Mouse (Mus musculus): Measurements from ENCODE around the gene Klk1b3. TPM values are rescaled to one million over a fixed set of nuclear protein-coding genes. Genes with fewer than 3 reads are reported as not detected.
"Not testable (repeated sequence)": the region's sequence is repeated elsewhere in the genome, so short reads cannot be mapped to it uniquely, and the experiment has no call there.

The Klk1b3 gene
- polyA plus RNA-seq, 1 experiment, result not detected

- H3K36me3 ChIP-seq (ENCODE audit: control insufficient read depth, insufficient read depth), result no peaks in the 10 kb centered on the region
- H3K79me2 ChIP-seq (ENCODE audit: control insufficient read depth, insufficient read depth), result no peaks in the 10 kb centered on the region
- TF ChIP-seq MYOD1 (IDR thresholded peaks at IDR 0.05; ENCODE audit: control insufficient read depth, insufficient read length, low read depth) (no peak), CEBPB (IDR thresholded peaks at IDR 0.05; ENCODE audit: low read depth) (no peak), CTCF (IDR thresholded peaks at IDR 0.05; ENCODE audit: control insufficient read depth, insufficient read depth, insufficient read length) (no peak), MYOG (IDR thresholded peaks at IDR 0.05; ENCODE audit: control insufficient read depth, extremely low read depth, insufficient read length) (no peak), FOSL1 (IDR thresholded peaks at IDR 0.05; ENCODE audit: insufficient read depth, low read length, poor library complexity, severe bottlenecking) (no peak), MAX (IDR thresholded peaks at IDR 0.05) (no peak), USF1 (IDR thresholded peaks at IDR 0.05; ENCODE audit: low read depth) (no peak)
- H3K4me3 ChIP-seq (ENCODE audit: insufficient read depth, poor library complexity, severe bottlenecking), result no peak within 1 kb of the TSS
- H3K79me3 ChIP-seq (ENCODE audit: low read depth), result no peaks in the 10 kb centered on the region
- no peak within 1 kb of the TSS for H3ac ChIP-seq (ENCODE audit: control insufficient read depth, insufficient read length, low read depth)
- no peaks in the 10 kb centered on the region for H3K27me3 ChIP-seq (ENCODE audit: control insufficient read depth, insufficient read depth, insufficient read length)
Measured at GRCm38 (mm10) chr7:44215645-44216044, 17.7 kb downstream of the Klk1b3 start, which contains the start of gene Klk1b5. TSS of gene Klk1b5 (plus strand) at chr7:44215945.

GRCm38 (mm10) chr7:44221601-44222000, 23.6 kb downstream of the Klk1b3 start:
- not testable (repeated sequence) for H3K79me3 ChIP-seq (ENCODE audit: low read depth); H3K36me3 ChIP-seq (ENCODE audit: control insufficient read depth, insufficient read depth); H3K27me3 ChIP-seq (ENCODE audit: control insufficient read depth, insufficient read depth, insufficient read length); H3ac ChIP-seq (ENCODE audit: control insufficient read depth, insufficient read length, low read depth); H3K79me2 ChIP-seq (ENCODE audit: control insufficient read depth, insufficient read depth); H3K4me3 ChIP-seq (ENCODE audit: insufficient read depth, poor library complexity, severe bottlenecking)

- H3K4me3 ChIP-seq (ENCODE audit: insufficient read depth, poor library complexity, severe bottlenecking); H3K79me3 ChIP-seq (ENCODE audit: low read depth); H3K27me3 ChIP-seq (ENCODE audit: control insufficient read depth, insufficient read depth, insufficient read length); H3K79me2 ChIP-seq (ENCODE audit: control insufficient read depth, insufficient read depth); H3ac ChIP-seq (ENCODE audit: control insufficient read depth, insufficient read length, low read depth); H3K36me3 ChIP-seq (ENCODE audit: control insufficient read depth, insufficient read depth): not testable (repeated sequence)
Measured at GRCm38 (mm10) chr7:44222335-44222734, 24.3 kb downstream of the Klk1b3 start.

- TF ChIP-seq MAX (IDR thresholded peaks at IDR 0.05), result no peak
- TF ChIP-seq MYOD1 (IDR thresholded peaks at IDR 0.05; ENCODE audit: control insufficient read depth, insufficient read length, low read depth), result no peak
- no peak for TF ChIP-seq MYOG (IDR thresholded peaks at IDR 0.05; ENCODE audit: control insufficient read depth, extremely low read depth, insufficient read length)
- no peak for TF ChIP-seq CEBPB (IDR thresholded peaks at IDR 0.05; ENCODE audit: low read depth)
- TF ChIP-seq CTCF (IDR thresholded peaks at IDR 0.05; ENCODE audit: control insufficient read depth, insufficient read depth, insufficient read length), result no peak
- no peak for TF ChIP-seq FOSL1 (IDR thresholded peaks at IDR 0.05; ENCODE audit: insufficient read depth, low read length, poor library complexity, severe bottlenecking)
- no peak for TF ChIP-seq USF1 (IDR thresholded peaks at IDR 0.05; ENCODE audit: low read depth)
- H3K79me3 ChIP-seq (ENCODE audit: low read depth), result no peaks in the 10 kb centered on the region
Measured at GRCm38 (mm10) chr7:44225076-44225475, 27.1 kb downstream of the Klk1b3 start, which contains the start of gene Klk1. TSS of gene Klk1 (plus strand) at chr7:44225360.

GRCm38 (mm10) chr7:44235909-44236308, 37.9 kb downstream of the Klk1b3 start, which contains the start of gene Gm36864:
TSS of gene Gm36864 (plus strand) at chr7:44236177.
- Histone ChIP-seq H3K79me3 (ENCODE audit: low read depth) (no peaks in the 10 kb centered on the region), H3K4me3 (ENCODE audit: insufficient read depth, poor library complexity, severe bottlenecking) (no peak within 1 kb of the TSS), H3K36me3 (ENCODE audit: control insufficient read depth, insufficient read depth) (no peaks in the 10 kb centered on the region), H3K79me2 (ENCODE audit: control insufficient read depth, insufficient read depth) (no peaks in the 10 kb centered on the region), H3K27me3 (ENCODE audit: control insufficient read depth, insufficient read depth, insufficient read length) (peaks cover 27% of the 10 kb centered on the region), H3ac (ENCODE audit: control insufficient read depth, insufficient read length, low read depth) (no peak within 1 kb of the TSS)
- TF ChIP-seq CTCF (IDR thresholded peaks at IDR 0.05; ENCODE audit: control insufficient read depth, insufficient read depth, insufficient read length), result no peak
- TF ChIP-seq FOSL1 (IDR thresholded peaks at IDR 0.05; ENCODE audit: insufficient read depth, low read length, poor library complexity, severe bottlenecking), result no peak
- no peak for TF ChIP-seq MYOD1 (IDR thresholded peaks at IDR 0.05; ENCODE audit: control insufficient read depth, insufficient read length, low read depth)

More at GRCm38 (mm10) chr7:44225076-44225475, 27.1 kb downstream of the Klk1b3 start, which contains the start of gene Klk1:
- no peak within 1 kb of the TSS for H3ac ChIP-seq (ENCODE audit: control insufficient read depth, insufficient read length, low read depth)
- no peaks in the 10 kb centered on the region for H3K79me2 ChIP-seq (ENCODE audit: control insufficient read depth, insufficient read depth)
- peaks cover 26% of the 10 kb centered on the region for H3K27me3 ChIP-seq (ENCODE audit: control insufficient read depth, insufficient read depth, insufficient read length)
- no peak within 1 kb of the TSS for H3K4me3 ChIP-seq (ENCODE audit: insufficient read depth, poor library complexity, severe bottlenecking)
- H3K36me3 ChIP-seq (ENCODE audit: control insufficient read depth, insufficient read depth), result no peaks in the 10 kb centered on the region

GRCm38 (mm10) chr7:44239913-44240312, 41.9 kb downstream of the Klk1b3 start:
- no peak overlapping the region for H3ac ChIP-seq (ENCODE audit: control insufficient read depth, insufficient read length, low read depth)

More at GRCm38 (mm10) chr7:44239913-44240312, 41.9 kb downstream of the Klk1b3 start:
- Histone ChIP-seq H3K79me3 (ENCODE audit: low read depth) (no peaks in the 10 kb centered on the region), H3K4me3 (ENCODE audit: insufficient read depth, poor library complexity, severe bottlenecking) (no peak overlapping the region), H3K79me2 (ENCODE audit: control insufficient read depth, insufficient read depth) (no peaks in the 10 kb centered on the region), H3K36me3 (ENCODE audit: control insufficient read depth, insufficient read depth) (no peaks in the 10 kb centered on the region), H3K27me3 (ENCODE audit: control insufficient read depth, insufficient read depth, insufficient read length) (peaks cover 23% of the 10 kb centered on the region)
- TF ChIP-seq MAX (IDR thresholded peaks at IDR 0.05) (no peak), MYOD1 (IDR thresholded peaks at IDR 0.05; ENCODE audit: control insufficient read depth, insufficient read length, low read depth) (no peak), FOSL1 (IDR thresholded peaks at IDR 0.05; ENCODE audit: insufficient read depth, low read length, poor library complexity, severe bottlenecking) (no peak), CTCF (IDR thresholded peaks at IDR 0.05; ENCODE audit: control insufficient read depth, insufficient read depth, insufficient read length) (no peak), CEBPB (IDR thresholded peaks at IDR 0.05; ENCODE audit: low read depth) (no peak), MYOG (IDR thresholded peaks at IDR 0.05; ENCODE audit: control insufficient read depth, extremely low read depth, insufficient read length) (no peak), USF1 (IDR thresholded peaks at IDR 0.05; ENCODE audit: low read depth) (no peak)

Measured in C2C12 (cell line).